Mouse (Mus musculus): ENCODE data around the gene Tfip11. TPM values are rescaled to one million over a fixed set of nuclear protein-coding genes. Genes with fewer than 3 reads are reported as not detected.

Gene Tfip11
- polyA plus RNA-seq (2016; fragmentation: Nextera tagmentation; extraction: Ambion mirVana): 41.7 and 42.0 TPM in 2 replicates

- Histone ChIP-seq H3K4me3 (peak within 1 kb of the TSS; percentile 83), H3K27ac (peak within 1 kb of the TSS; percentile 83), H3K27me3 (ENCODE audit: poor library complexity, severe bottlenecking) (no peaks in the 10 kb centered on the region), H3K4me1 (peaks cover 32% of the 10 kb centered on the region), H3K36me3 (replicated peaks) (peaks cover 32% of the 10 kb centered on the region), H3K9me3 (no peaks in the 10 kb centered on the region)
- peak; percentile 94 for DNase-seq (ENCODE audit: extremely low spot score, low spot score)
- WGBS: 7% methylated on average over 48 of the region's 48 CpGs
These were observed at the start of gene Tfip11 for GRCm38 (mm10) chr5:112325546-112326445. Tfip11 (plus strand) TSS chr5:112326358.

- peak; percentile 64 for DNase-seq (ENCODE audit: extremely low spot score, low spot score)
- peaks cover 77% of the 10 kb centered on the region for H3K4me1 ChIP-seq
These were observed 49.2 kb upstream of the Tfip11 start for GRCm38 (mm10) chr5:112276907-112277348.

GRCm38 (mm10) chr5:112277906-112278470 is 48.2 kb upstream of the Tfip11 start:
- H3K27ac ChIP-seq: no peak overlapping the region
- DNase-seq (ENCODE audit: extremely low spot score, low spot score): no peak
- H3K36me3 ChIP-seq (replicated peaks): no peaks in the 10 kb centered on the region
- H3K27me3 ChIP-seq (ENCODE audit: poor library complexity, severe bottlenecking): peaks cover 13% of the 10 kb centered on the region
- no peaks in the 10 kb centered on the region for H3K9me3 ChIP-seq
- 95% methylated on average over 11 of the region's 11 CpGs for WGBS
- H3K4me1 ChIP-seq: peaks cover 87% of the 10 kb centered on the region
- H3K4me3 ChIP-seq: peak overlapping the region; percentile 86; the same call in 1 of the 2 replicates

More at GRCm38 (mm10) chr5:112276907-112277348, 49.2 kb upstream of the Tfip11 start:
- peak overlapping the region; percentile 90 for H3K27ac ChIP-seq
- H3K4me3 ChIP-seq: peak overlapping the region; percentile 86
- H3K36me3 ChIP-seq (replicated peaks): no peaks in the 10 kb centered on the region
- no peaks in the 10 kb centered on the region for H3K9me3 ChIP-seq
- peaks cover 13% of the 10 kb centered on the region for H3K27me3 ChIP-seq (ENCODE audit: poor library complexity, severe bottlenecking)
- 1% methylated on average over 24 of the region's 24 CpGs for WGBS

GRCm38 (mm10) chr5:112279181-112280021 is 46.8 kb upstream of the Tfip11 start:
- Histone ChIP-seq H3K9me3 (no peaks in the 10 kb centered on the region), H3K27me3 (ENCODE audit: poor library complexity, severe bottlenecking) (peaks cover 11% of the 10 kb centered on the region), H3K4me3 (no peak overlapping the region), H3K36me3 (replicated peaks) (no peaks in the 10 kb centered on the region), H3K27ac (peak overlapping the region; percentile 53; the same call in 1 of the 2 replicates), H3K4me1 (peaks cover 89% of the 10 kb centered on the region)
- no peak for DNase-seq (ENCODE audit: extremely low spot score, low spot score)
- 93% methylated on average over 17 of the region's 17 CpGs for WGBS

- WGBS: 87% methylated on average over 7 of the region's 7 CpGs
- peaks cover 4% of the 10 kb centered on the region for H3K27me3 ChIP-seq (ENCODE audit: poor library complexity, severe bottlenecking)
- H3K9me3 ChIP-seq: no peaks in the 10 kb centered on the region
- peaks cover 87% of the 10 kb centered on the region for H3K4me1 ChIP-seq
- peak overlapping the region; percentile 53; the same call in 1 of the 2 replicates for H3K27ac ChIP-seq
- no peak overlapping the region for H3K4me3 ChIP-seq
- H3K36me3 ChIP-seq (replicated peaks): no peaks in the 10 kb centered on the region
- no peak for DNase-seq (ENCODE audit: extremely low spot score, low spot score)
These were observed 46.0 kb upstream of the Tfip11 start for GRCm38 (mm10) chr5:112280151-112280550.

DNA sequence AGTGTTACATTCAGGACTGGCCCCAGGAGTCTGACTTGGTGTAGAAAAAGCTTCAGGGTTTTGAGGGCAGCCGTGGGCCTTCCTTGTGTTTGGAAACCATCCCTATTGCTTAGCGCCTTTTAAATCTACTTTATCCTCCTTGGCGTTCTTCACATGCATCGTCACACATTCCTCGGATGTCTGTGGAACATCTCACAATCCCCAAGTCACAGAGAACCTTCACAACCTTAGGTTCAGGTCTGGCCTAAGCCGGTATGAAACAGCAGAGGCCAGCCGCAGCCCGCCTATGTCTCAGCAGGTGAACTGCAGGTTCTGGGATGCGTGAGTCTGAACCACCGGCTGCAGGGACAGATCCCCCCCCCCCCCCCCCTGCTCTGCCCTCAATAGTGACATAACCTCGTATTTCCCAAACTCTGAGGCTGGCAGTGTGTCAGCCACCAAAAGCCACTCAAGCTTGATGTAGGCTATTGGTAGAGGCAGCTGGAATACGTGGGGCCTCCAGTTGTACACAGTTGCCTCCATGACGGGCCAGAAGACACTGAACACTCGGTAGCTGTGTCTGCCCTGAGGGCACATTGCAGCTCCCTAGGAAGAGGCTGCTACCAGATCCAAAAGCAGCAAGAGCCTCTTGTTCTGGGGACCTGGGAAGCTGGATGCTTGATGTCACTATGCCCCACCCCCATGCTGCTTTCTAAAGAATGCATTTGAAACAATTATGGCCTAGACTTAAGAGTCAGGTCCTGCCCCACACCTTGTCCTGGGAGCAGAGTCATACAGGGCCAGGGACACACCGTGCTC is 45.1 kb upstream of the Tfip11 start:
- Histone ChIP-seq H3K36me3 (replicated peaks) (peaks cover 4% of the 10 kb centered on the region; the same call in 1 of the 2 replicates), H3K27me3 (ENCODE audit: poor library complexity, severe bottlenecking) (no peaks in the 10 kb centered on the region), H3K27ac (peak overlapping the region; percentile 51), H3K9me3 (no peaks in the 10 kb centered on the region), H3K4me1 (peaks cover 82% of the 10 kb centered on the region), H3K4me3 (no peak overlapping the region)
- 56% methylated on average over 15 of the region's 15 CpGs for WGBS
- no peak for DNase-seq (ENCODE audit: extremely low spot score, low spot score)

DNA sequence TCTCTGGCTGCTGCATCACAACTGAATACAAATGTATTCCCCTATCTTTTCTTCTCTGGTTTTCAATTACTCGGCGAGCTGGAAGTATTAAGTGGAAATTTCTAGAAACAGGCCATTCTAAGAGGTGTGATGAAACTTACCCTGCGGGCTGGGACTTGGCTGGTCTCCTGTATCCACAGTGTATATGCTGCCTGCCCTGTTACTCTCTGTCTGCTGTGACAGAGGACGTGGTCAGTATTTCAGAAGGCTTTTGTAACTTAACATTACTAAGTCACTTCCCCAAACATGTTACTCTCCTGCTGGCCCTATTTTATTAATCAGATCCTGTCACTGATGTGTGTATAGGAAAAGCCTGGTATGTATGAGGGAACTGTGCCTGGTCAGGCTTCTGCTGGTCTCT is 44.5 kb upstream of the Tfip11 start:
- H3K4me1 ChIP-seq: peaks cover 84% of the 10 kb centered on the region
- no peaks in the 10 kb centered on the region for H3K9me3 ChIP-seq
- no peak overlapping the region for H3K4me3 ChIP-seq
- no peaks in the 10 kb centered on the region for H3K27me3 ChIP-seq (ENCODE audit: poor library complexity, severe bottlenecking)
- WGBS: 91% methylated on average over 4 of the region's 4 CpGs
- DNase-seq (ENCODE audit: extremely low spot score, low spot score): no peak
- peak overlapping the region; percentile 51 for H3K27ac ChIP-seq
- H3K36me3 ChIP-seq (replicated peaks): peaks cover 4% of the 10 kb centered on the region; the same call in 1 of the 2 replicates

DNA sequence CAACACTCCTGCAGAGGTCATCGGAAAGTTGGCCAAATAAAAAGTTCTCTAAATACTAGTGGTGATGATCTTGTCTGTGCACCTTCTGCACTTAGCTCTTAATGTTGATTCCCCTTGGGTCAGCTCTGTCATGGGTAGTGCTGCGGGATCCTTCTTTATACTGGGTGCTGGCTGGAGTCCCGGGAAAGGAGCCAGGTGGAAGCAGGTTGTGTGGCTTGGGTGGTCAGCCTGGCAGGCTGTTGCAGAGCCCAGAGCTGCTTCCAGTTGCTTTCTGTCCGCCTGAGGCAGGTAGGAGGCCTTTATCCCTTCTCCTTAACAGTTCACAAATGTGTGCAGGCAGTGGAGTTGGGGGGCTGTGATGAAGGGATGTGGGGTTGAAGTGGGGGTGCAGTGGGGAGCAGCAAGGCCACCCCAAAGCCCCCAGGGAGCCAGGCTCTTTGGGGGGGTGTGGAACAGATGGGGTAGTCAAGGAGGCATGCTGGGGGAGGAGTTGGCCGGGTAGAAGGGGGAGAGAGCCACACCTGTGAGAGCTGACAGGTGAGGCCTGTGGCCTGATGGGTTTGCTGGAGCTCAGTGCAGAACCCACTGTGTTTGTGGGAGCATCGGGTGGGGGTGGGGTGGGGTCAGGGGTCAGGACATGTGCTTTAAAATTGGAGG is 43.9 kb upstream of the Tfip11 start:
- Histone ChIP-seq H3K27ac (peak overlapping the region; percentile 42), H3K27me3 (ENCODE audit: poor library complexity, severe bottlenecking) (no peaks in the 10 kb centered on the region), H3K9me3 (no peaks in the 10 kb centered on the region), H3K4me1 (peaks cover 79% of the 10 kb centered on the region), H3K36me3 (replicated peaks) (peaks cover 4% of the 10 kb centered on the region; the same call in 1 of the 2 replicates), H3K4me3 (no peak overlapping the region)
- WGBS: 78% methylated on average over 6 of the region's 6 CpGs
- no peak for DNase-seq (ENCODE audit: extremely low spot score, low spot score)

- Histone ChIP-seq H3K27ac (peak overlapping the region; percentile 42), H3K9me3 (no peaks in the 10 kb centered on the region), H3K4me1 (peaks cover 78% of the 10 kb centered on the region), H3K36me3 (replicated peaks) (peaks cover 4% of the 10 kb centered on the region; the same call in 1 of the 2 replicates), H3K4me3 (no peak overlapping the region), H3K27me3 (ENCODE audit: poor library complexity, severe bottlenecking) (no peaks in the 10 kb centered on the region)
- 76% methylated on average over 9 of the region's 9 CpGs for WGBS
- DNase-seq (ENCODE audit: extremely low spot score, low spot score): no peak
These were observed 43.2 kb upstream of the Tfip11 start for GRCm38 (mm10) chr5:112282780-112283482.

DNA sequence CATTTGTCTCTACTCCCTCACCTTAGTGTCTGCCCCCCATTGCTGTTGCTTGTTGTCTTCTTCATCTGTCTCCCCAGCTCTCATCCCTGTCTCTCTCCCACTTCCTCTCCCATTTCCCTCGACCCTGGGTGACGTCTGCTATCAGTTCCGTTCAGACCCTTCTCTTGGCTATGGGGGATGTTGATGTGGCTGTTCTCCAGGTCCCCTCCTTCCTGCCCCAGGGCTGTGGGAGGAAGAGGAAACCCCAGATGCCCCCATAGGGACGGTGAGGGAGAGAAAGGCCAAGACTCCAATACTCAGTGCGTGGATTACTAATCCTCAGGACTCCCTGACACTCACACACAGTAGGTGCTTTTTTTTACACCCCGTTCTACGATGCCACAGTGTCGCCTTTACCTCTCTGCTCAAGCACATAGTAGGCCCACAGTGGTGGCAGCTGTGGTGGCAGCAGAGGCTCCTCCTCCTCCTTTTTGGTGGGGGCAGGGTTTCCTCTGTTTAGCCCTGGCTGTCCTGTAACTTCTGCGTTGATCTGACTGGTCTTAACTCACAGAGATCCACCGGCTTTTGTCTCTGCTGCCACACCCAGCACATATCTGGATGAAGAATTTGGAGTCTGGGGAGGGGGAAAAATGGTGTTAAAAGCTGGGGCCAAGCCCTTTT is 42.5 kb upstream of the Tfip11 start:
- Histone ChIP-seq H3K27ac (peak overlapping the region; percentile 64), H3K36me3 (replicated peaks) (peaks cover 4% of the 10 kb centered on the region; the same call in 1 of the 2 replicates), H3K9me3 (no peaks in the 10 kb centered on the region), H3K27me3 (ENCODE audit: poor library complexity, severe bottlenecking) (no peaks in the 10 kb centered on the region), H3K4me1 (peaks cover 78% of the 10 kb centered on the region), H3K4me3 (no peak overlapping the region)
- WGBS: 73% methylated on average over 10 of the region's 10 CpGs
- no peak for DNase-seq (ENCODE audit: extremely low spot score, low spot score)
